Mouse (Mus musculus) megakaryocyte, embryonic 14.5 days (primary cell): ENCODE measurements around the gene Zc3h12b.

Experiments
- FLI1 ChIP-seq: IDR thresholded peaks from 2 replicates; pipeline ENCODE4 v1.6.1; 2012; ENCODE audit warnings: low read length, inconsistent platforms, mixed read lengths
- GATA1 ChIP-seq: IDR thresholded peaks from 3 replicates; pipeline ENCODE4 v1.6.1; 2012; ENCODE audit warnings: mixed read lengths, low read length, inconsistent platforms, borderline replicate concordance

DNA sequence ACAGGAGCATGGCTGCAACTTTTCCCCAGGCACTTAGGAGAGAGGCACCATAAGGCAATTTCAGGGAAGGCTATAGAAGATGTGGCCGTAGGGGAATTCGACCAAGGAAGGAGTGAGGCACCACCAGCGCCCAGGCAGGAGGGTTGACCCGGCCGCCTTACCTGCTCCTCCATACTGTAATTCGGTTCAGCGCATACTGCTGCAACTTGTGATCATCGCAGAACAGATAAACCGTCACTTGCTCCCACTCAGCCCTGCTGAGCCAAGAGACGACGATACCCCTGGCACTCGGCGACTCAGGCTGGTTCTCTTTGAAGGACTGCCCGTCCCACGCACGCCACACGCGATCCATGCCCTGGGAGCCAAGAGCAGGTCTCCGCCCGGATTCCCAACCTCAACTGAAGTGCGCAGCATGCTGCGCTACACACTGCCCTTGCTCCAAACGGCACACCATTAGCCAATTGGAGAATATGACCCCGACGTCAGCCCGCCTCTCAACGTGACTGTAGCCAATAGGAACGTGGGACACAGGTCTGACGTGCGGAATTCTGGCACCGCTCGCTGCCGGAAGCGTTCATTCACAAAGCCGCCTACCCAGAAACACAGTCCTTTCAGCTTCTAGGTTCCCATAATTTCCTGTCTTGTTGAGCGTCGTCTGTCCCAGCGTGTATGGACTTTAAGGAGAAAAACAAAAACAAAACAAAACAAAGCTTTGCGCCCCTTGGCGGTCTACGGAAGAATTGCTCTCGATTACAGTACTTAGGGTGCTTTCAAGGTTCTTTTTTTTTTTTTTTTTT is 245.2 kb downstream of the Zc3h12b start, which contains the start of gene Las1l:
- TF ChIP-seq FLI1 (no peak), GATA1 (no peak)
